Mouse (Mus musculus): ENCODE results near the gene 3110082I17Rik. TPM values are rescaled to one million over a fixed set of nuclear protein-coding genes. Genes with fewer than 3 reads are reported as not detected.
A peak's percentile ranks its signal among the peaks of the same experiment; 100 is the strongest.

Gene 3110082I17Rik
- 12.7 and 16.4 TPM in 2 replicates for total RNA-seq (2014; fragmentation: Nextera tagmentation)
- total RNA-seq (2017) = 18.8 and 20.5 TPM in 2 replicates
- 48.6 and 62.6 TPM in 2 replicates for polyA plus RNA-seq (2012)

GRCm38 (mm10) chr5:139460384-139461067 is at the start of gene 3110082I17Rik:
Gene 3110082I17Rik (minus strand): TSS chr5:139460527.
- H3K4me3 ChIP-seq (ENCODE audit: low read depth, low read length) = peak within 1 kb of the TSS; percentile 95
- H3K36me3 ChIP-seq (replicated peaks) = peaks cover 32% of the 10 kb centered on the region
- peak; percentile 98 for ATAC-seq (ENCODE audit: extremely low read depth, insufficient number of reproducible peaks, low FRiP score, poor library complexity, severe bottlenecking)
- peaks cover 8% of the 10 kb centered on the region; the same call in 1 of the 2 replicates for H3K27me3 ChIP-seq (ENCODE audit: insufficient read depth, low read length)
- DNase-seq (ENCODE audit: low spot score) = peak; percentile 97
- no peaks in the 10 kb centered on the region for H3K9me3 ChIP-seq (replicated peaks)
- TF ChIP-seq TAL1 (conservative IDR thresholded peaks at IDR 0.05; ENCODE audit: low read depth, low read length) (no peak), GATA2 (IDR thresholded peaks at IDR 0.05; ENCODE audit: borderline replicate concordance, low read depth, low read length) (no peak), POLR2AphosphoS5 (IDR thresholded peaks at IDR 0.05; ENCODE audit: insufficient replicate concordance, low read depth, low read length) (no peak), CTCF (IDR thresholded peaks at IDR 0.05; ENCODE audit: low read depth, low read length) (no peak), GATA1 (IDR thresholded peaks at IDR 0.05; ENCODE audit: borderline replicate concordance, low read length) (no peak)
- H3K4me1 ChIP-seq (ENCODE audit: insufficient read depth, low read depth, low read length) = peaks cover 22% of the 10 kb centered on the region

GRCm38 (mm10) chr5:139506207-139506606 is 45.9 kb upstream of the 3110082I17Rik start:
- TF ChIP-seq GATA1 (IDR thresholded peaks at IDR 0.05; ENCODE audit: borderline replicate concordance, low read length) (no peak), TAL1 (conservative IDR thresholded peaks at IDR 0.05; ENCODE audit: low read depth, low read length) (no peak), GATA2 (IDR thresholded peaks at IDR 0.05; ENCODE audit: borderline replicate concordance, low read depth, low read length) (no peak), CTCF (IDR thresholded peaks at IDR 0.05; ENCODE audit: low read depth, low read length) (no peak), POLR2AphosphoS5 (IDR thresholded peaks at IDR 0.05; ENCODE audit: insufficient replicate concordance, low read depth, low read length) (no peak)
- no peak for DNase-seq (ENCODE audit: low spot score)
- H3K27me3 ChIP-seq (ENCODE audit: insufficient read depth, low read length) = peaks cover 31% of the 10 kb centered on the region
- no peaks in the 10 kb centered on the region for H3K9me3 ChIP-seq (replicated peaks)
- H3K36me3 ChIP-seq (replicated peaks) = no peaks in the 10 kb centered on the region
- ATAC-seq (ENCODE audit: extremely low read depth, insufficient number of reproducible peaks, low FRiP score, poor library complexity, severe bottlenecking) = no peak
- peaks cover 8% of the 10 kb centered on the region; the same call in 1 of the 2 replicates for H3K4me1 ChIP-seq (ENCODE audit: insufficient read depth, low read depth, low read length)
- no peak overlapping the region for H3K4me3 ChIP-seq (ENCODE audit: low read depth, low read length)

DNA sequence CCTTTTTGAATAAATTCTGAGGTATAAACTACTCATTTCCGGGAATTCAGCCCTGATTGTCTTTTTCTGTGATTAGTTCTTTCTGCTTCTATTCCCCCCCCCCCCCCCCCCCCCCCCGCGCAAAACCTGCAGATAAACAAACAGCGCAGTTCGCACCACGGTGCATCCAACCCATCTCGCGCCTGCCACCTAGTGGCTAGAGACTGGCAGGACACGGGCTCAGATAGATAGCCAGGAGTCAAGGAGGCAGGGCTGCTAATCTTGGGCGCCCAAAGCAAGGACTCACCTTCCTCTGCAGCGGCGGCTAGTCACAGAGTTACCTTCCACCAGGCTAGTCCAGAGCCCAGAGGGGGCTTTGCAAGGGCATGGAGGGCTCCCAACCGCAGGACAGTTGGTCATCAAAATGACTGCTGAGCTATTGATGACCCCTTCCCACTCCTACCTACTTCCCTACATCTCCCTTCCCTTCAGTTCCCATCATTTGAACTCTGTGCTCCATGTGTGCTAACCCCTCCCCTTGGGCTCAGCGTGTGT is 44.8 kb upstream of the 3110082I17Rik start:
- peak; percentile 50 for DNase-seq (ENCODE audit: low spot score)
- no peak overlapping the region for H3K4me3 ChIP-seq (ENCODE audit: low read depth, low read length)
- peaks cover 33% of the 10 kb centered on the region for H3K27me3 ChIP-seq (ENCODE audit: insufficient read depth, low read length)
- peaks cover 8% of the 10 kb centered on the region; the same call in 1 of the 2 replicates for H3K4me1 ChIP-seq (ENCODE audit: insufficient read depth, low read depth, low read length)
- TF ChIP-seq TAL1 (conservative IDR thresholded peaks at IDR 0.05; ENCODE audit: low read depth, low read length) (no peak), CTCF (IDR thresholded peaks at IDR 0.05; ENCODE audit: low read depth, low read length) (peak; percentile 69), GATA1 (IDR thresholded peaks at IDR 0.05; ENCODE audit: borderline replicate concordance, low read length) (no peak), GATA2 (IDR thresholded peaks at IDR 0.05; ENCODE audit: borderline replicate concordance, low read depth, low read length) (no peak)
- H3K9me3 ChIP-seq (replicated peaks) = no peaks in the 10 kb centered on the region
- ATAC-seq (ENCODE audit: extremely low read depth, insufficient number of reproducible peaks, low FRiP score, poor library complexity, severe bottlenecking) = no peak
- H3K36me3 ChIP-seq (replicated peaks) = no peaks in the 10 kb centered on the region

- TF ChIP-seq TAL1 (conservative IDR thresholded peaks at IDR 0.05; ENCODE audit: low read depth, low read length) = no peak
- TF ChIP-seq GATA1 (IDR thresholded peaks at IDR 0.05; ENCODE audit: borderline replicate concordance, low read length) = no peak
- TF ChIP-seq POLR2AphosphoS5 (IDR thresholded peaks at IDR 0.05; ENCODE audit: insufficient replicate concordance, low read depth, low read length) = no peak
- no peak for TF ChIP-seq CTCF (IDR thresholded peaks at IDR 0.05; ENCODE audit: low read depth, low read length)
- TF ChIP-seq GATA2 (IDR thresholded peaks at IDR 0.05; ENCODE audit: borderline replicate concordance, low read depth, low read length) = no peak
- no peaks in the 10 kb centered on the region for H3K9me3 ChIP-seq (replicated peaks)
- H3K4me3 ChIP-seq (ENCODE audit: low read depth, low read length) = no peak overlapping the region
- H3K36me3 ChIP-seq (replicated peaks) = no peaks in the 10 kb centered on the region
- ATAC-seq (ENCODE audit: extremely low read depth, insufficient number of reproducible peaks, low FRiP score, poor library complexity, severe bottlenecking) (no peak), DNase-seq (ENCODE audit: low spot score) (no peak)
- peaks cover 8% of the 10 kb centered on the region; the same call in 1 of the 2 replicates for H3K4me1 ChIP-seq (ENCODE audit: insufficient read depth, low read depth, low read length)
- peaks cover 47% of the 10 kb centered on the region for H3K27me3 ChIP-seq (ENCODE audit: insufficient read depth, low read length)
Measured at GRCm38 (mm10) chr5:139502281-139502680, 42.0 kb upstream of the 3110082I17Rik start.

- H3K27me3 ChIP-seq (ENCODE audit: insufficient read depth, low read length) = peaks cover 49% of the 10 kb centered on the region
- no peaks in the 10 kb centered on the region for H3K9me3 ChIP-seq (replicated peaks)
- H3K4me1 ChIP-seq (ENCODE audit: insufficient read depth, low read depth, low read length) = no peaks in the 10 kb centered on the region
- DNase-seq (ENCODE audit: low spot score) (no peak), ATAC-seq (ENCODE audit: extremely low read depth, insufficient number of reproducible peaks, low FRiP score, poor library complexity, severe bottlenecking) (no peak)
- H3K36me3 ChIP-seq (replicated peaks) = no peaks in the 10 kb centered on the region
- TF ChIP-seq TAL1 (conservative IDR thresholded peaks at IDR 0.05; ENCODE audit: low read depth, low read length) = no peak
- TF ChIP-seq GATA2 (IDR thresholded peaks at IDR 0.05; ENCODE audit: borderline replicate concordance, low read depth, low read length) = no peak
- TF ChIP-seq GATA1 (IDR thresholded peaks at IDR 0.05; ENCODE audit: borderline replicate concordance, low read length) = no peak
- TF ChIP-seq POLR2AphosphoS5 (IDR thresholded peaks at IDR 0.05; ENCODE audit: insufficient replicate concordance, low read depth, low read length) = no peak
- TF ChIP-seq CTCF (IDR thresholded peaks at IDR 0.05; ENCODE audit: low read depth, low read length) = no peak
- H3K4me3 ChIP-seq (ENCODE audit: low read depth, low read length) = no peak overlapping the region
Measured at GRCm38 (mm10) chr5:139498791-139499190, 38.5 kb upstream of the 3110082I17Rik start.

GRCm38 (mm10) chr5:139496939-139497338 is 36.6 kb upstream of the 3110082I17Rik start:
- no peaks in the 10 kb centered on the region for H3K4me1 ChIP-seq (ENCODE audit: insufficient read depth, low read depth, low read length)
- no peak overlapping the region for H3K4me3 ChIP-seq (ENCODE audit: low read depth, low read length)
- DNase-seq (ENCODE audit: low spot score) = no peak
- no peaks in the 10 kb centered on the region for H3K9me3 ChIP-seq (replicated peaks)
- TF ChIP-seq GATA1 (IDR thresholded peaks at IDR 0.05; ENCODE audit: borderline replicate concordance, low read length) (no peak), CTCF (IDR thresholded peaks at IDR 0.05; ENCODE audit: low read depth, low read length) (0 out of 2 replicates have a peak, but pooled peaks have one; percentile 23)
- H3K27me3 ChIP-seq (ENCODE audit: insufficient read depth, low read length) = peaks cover 44% of the 10 kb centered on the region
- no peak for ATAC-seq (ENCODE audit: extremely low read depth, insufficient number of reproducible peaks, low FRiP score, poor library complexity, severe bottlenecking)
- no peaks in the 10 kb centered on the region for H3K36me3 ChIP-seq (replicated peaks)
